Mouse (Mus musculus) lung, adult 2 months (tissue): ENCODE measurements around the gene Ipo9. TPM values are rescaled to one million over a fixed set of nuclear protein-coding genes. Genes with fewer than 3 reads are reported as not detected.

Experiments
- DNase-seq: peaks from one replicate; pipeline ENCODE4 v3.0.0; 2022
- H3K4me1 ChIP-seq: fragments of 200-500 bp; 2 replicates; pipeline ENCODE4 v1.6.1; 2011; ENCODE audit warnings: low read length; ENCODE audit not compliant: control insufficient read depth, insufficient read depth
- H3K4me3 ChIP-seq: fragments of 200-500 bp; replicated peaks from 2 replicates; pipeline ENCODE3; 2011; ENCODE audit warnings: low read depth, mild to moderate bottlenecking, control low read depth, low read length; ENCODE audit errors: extremely low read depth
- CTCF ChIP-seq: fragments of 200-500 bp; IDR thresholded peaks from 2 replicates; pipeline ENCODE4 v1.5.1; 2011; ENCODE audit warnings: mild to moderate bottlenecking, low read length, control low read depth; ENCODE audit not compliant: insufficient read depth
- POLR2A ChIP-seq: fragments of 200-500 bp; IDR thresholded peaks from 2 replicates; pipeline ENCODE4 v1.6.1; 2011; ENCODE audit warnings: low read depth, mild to moderate bottlenecking, control low read depth, low read length, borderline replicate concordance; ENCODE audit errors: extremely low read depth
- WGBS: fragments of 180-500 bp; shearing (Covaris S2); methylation state at CpG from one replicate; pipeline ENCODE4 v1.1.7; 2018; 5-methylcytosine and 5-hydroxymethylcytosine counted together
- polyA plus RNA-seq: library from polyadenylated mRNA; depleted of rRNA; stranded (reverse); fragments of >200 nt; gene quantifications from 2 replicates; pipeline ENCODE4 v1.2.3, GENCODE M21; 2012

Gene Ipo9
- polyA plus RNA-seq, 1 experiment, result 68.2 TPM

DNA sequence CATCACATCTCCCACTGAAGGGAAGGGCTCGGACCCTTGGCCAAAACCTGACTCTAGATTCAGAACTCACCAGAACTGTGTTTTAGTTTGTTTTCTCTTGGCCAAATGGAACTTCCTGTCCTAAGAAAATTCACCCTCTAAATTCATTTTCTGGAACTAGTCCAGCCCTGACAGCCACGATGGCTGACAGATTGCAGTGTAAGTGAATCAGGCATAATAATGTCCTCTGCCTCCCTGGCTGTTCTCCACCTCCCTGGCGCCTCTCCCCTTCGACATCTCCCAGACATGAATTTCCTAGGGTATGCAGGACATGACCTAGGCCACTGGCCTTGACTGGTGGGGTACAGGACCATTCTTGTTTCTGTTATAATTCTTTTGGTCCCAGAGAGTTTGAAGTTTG lies 32.0 kb upstream of the Ipo9 start:
- no peaks in the 10 kb centered on the region; the same call in 1 of the 2 replicates for H3K4me1 ChIP-seq
- no peak overlapping the region for H3K4me3 ChIP-seq
- no peak for TF ChIP-seq CTCF
- TF ChIP-seq POLR2A, result no peak
- DNase-seq, result no peak
- WGBS, result 42% methylated on average over 4 of the region's 4 CpGs

DNA sequence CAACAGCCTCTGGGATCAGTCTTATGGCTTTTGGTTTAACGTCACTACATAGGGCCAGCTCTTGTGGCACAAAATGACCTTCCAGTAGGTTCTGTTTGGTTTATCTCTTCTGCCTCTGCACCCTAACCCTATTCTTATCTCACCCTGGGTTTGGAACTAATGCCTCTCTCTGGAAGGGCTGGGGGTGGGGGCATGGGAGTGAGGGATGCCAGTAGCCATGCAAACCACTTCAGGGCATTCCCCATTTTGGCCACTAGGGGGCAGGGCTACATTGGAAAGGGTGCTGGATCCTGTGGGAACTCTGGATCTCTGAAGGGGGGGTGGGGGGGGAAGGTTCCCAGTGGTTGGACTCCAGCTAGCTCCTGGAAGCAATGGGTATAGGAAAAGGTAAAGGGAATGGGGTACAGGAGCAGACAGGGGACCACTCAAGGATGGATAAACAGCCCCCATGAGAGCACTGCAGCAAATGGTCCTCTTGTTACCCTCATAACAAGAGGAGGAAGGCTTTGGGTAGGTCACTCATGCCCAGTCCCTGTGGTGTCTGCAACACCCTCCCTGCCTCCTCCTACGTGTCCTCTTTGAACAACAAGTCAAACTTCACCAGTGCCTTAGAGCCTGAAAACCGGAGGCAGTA lies 30.9 kb upstream of the Ipo9 start:
- H3K4me3 ChIP-seq, result no peak overlapping the region
- WGBS, result 84% methylated on average over 3 of the region's 3 CpGs
- peak; percentile 65 for DNase-seq
- H3K4me1 ChIP-seq, result no peaks in the 10 kb centered on the region; the same call in 1 of the 2 replicates
- no peak for TF ChIP-seq POLR2A
- peak; percentile 83 for TF ChIP-seq CTCF

DNA sequence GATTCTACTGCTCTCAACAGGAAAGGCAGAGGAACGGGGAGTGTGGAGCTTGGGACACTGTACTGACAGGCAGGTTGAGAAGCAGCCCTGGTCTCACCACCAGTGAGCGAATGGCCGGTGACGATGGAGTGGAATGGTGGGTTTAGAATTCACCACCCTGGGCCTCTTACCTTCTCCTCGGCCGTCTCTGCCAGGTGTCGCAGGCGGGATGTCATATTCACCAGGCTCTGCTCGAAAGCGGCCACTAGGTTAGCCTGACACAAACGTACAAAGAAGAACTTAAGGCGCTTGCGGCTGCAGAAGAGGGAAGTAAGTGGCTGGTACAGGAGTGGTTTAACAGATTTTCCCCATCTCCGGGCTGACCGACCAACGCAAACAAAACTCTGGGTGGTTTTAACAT lies 30.2 kb upstream of the Ipo9 start:
- 88% methylated on average over 16 of the region's 16 CpGs for WGBS
- Histone ChIP-seq H3K4me1 (no peaks in the 10 kb centered on the region; the same call in 1 of the 2 replicates), H3K4me3 (no peak overlapping the region)
- DNase-seq, result no peak
- TF ChIP-seq POLR2A (no peak), CTCF (no peak)

DNA sequence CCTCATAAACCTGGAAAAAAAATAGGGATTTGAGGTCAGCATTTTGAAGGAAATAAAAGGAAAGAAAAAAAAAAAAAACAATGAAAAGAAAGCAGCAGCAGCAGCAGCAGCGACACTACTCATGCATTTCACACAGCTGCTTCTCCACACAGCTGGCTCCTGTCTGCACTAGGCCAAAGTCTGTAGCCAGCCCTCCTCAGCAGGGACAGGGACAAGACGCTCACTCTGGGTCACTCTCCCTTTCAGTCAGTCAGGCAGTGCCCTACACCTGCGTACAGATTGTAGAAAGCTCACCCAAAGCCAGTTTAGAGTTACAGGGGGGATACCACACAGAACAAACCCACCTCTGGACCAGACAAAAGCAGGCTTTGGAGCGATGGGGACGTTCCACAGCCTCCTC lies 27.6 kb upstream of the Ipo9 start:
- Histone ChIP-seq H3K4me3 (no peak overlapping the region), H3K4me1 (no peaks in the 10 kb centered on the region; the same call in 1 of the 2 replicates)
- no peak for DNase-seq
- TF ChIP-seq POLR2A (no peak), CTCF (no peak)
- WGBS, result 82% methylated on average over 5 of the region's 5 CpGs

DNA sequence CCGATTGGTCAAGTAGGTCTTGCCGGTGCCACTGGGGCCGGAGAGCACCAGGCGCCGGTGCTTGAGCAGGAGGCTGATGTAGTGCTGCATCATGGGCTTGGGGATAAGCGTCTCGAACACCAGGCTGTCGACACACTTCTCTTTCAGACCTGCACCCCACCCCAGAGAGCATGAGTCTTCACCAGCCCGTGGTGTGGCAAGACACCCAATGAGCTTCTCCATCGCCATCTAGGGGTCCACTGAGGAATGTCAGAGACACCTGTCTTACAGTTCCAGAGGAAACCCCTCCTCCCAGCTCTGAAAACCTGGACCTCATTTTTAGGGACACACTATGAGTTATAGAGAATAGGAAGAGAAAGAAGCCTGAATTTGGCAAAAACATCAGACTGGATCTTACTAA lies 22.0 kb upstream of the Ipo9 start:
- 66% methylated on average over 10 of the region's 10 CpGs for WGBS
- DNase-seq, result no peak
- peak; percentile 54 for TF ChIP-seq CTCF
- no peak for TF ChIP-seq POLR2A
- Histone ChIP-seq H3K4me3 (no peak overlapping the region), H3K4me1 (no peaks in the 10 kb centered on the region)

DNA sequence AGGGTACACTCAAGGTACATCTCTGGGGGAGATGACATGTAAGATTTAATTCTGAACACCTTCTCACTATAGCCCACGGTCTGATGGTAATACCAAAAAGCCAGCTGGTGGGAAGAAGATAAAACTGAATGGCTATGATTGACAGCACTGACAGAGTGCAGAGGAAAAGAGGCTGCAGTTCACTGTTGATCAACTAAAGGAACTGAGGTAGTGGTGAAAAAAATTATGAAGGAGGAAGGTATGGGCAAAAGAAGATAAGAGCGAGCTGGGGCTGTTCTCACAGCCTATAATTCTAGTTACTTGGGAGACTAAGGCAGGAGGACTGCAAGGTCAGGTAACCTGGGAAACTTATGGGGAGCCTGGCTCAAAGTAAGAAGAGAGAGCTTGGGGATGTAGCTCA lies 21.1 kb upstream of the Ipo9 start:
- TF ChIP-seq CTCF (no peak), POLR2A (no peak)
- no peak for DNase-seq
- 94% methylated on average over 2 of the region's 2 CpGs for WGBS
- H3K4me1 ChIP-seq, result no peaks in the 10 kb centered on the region
- no peak overlapping the region for H3K4me3 ChIP-seq

DNA sequence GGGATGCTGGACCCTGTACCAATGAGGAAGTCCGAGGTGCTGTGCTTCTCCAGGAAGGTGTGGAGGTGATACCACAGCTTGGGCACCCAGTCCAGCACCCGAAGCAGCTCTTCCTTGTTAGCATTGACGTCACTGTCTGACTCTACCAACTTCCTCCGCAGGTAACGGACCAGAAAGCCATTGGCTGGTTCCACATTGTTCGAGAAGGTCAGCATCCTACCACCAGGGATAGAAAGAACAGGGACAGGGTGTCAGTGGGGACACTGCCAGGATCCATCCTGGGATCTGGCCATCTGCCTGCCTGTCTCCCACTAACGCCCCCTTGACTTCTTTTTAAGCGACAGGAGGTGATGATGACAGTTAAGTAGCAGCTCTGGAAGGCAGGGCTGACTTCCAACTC lies 19.6 kb upstream of the Ipo9 start:
- no peak overlapping the region for H3K4me3 ChIP-seq
- H3K4me1 ChIP-seq, result no peaks in the 10 kb centered on the region
- no peak for TF ChIP-seq CTCF
- DNase-seq, result no peak
- WGBS, result 91% methylated on average over 8 of the region's 8 CpGs

DNA sequence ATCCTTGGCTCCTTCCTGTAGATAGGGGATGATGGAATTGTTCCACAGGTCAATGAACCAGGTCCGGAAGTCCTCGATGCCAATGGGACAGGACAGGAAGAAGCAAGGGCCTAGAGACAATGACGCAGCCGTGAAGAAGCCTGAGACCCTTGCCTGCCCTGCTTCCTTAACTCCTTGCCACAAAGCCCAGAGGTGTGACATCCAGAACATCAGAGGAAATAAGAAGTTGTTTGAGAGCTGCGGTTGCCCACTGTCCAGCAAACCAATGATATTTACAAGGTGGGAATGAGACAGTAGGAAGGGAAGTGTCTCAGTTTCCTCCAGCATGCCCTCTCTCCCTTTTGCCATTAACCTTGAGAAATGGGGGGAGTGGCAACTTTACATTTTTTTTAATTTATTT lies 18.6 kb upstream of the Ipo9 start:
- no peak overlapping the region for H3K4me3 ChIP-seq
- no peak for DNase-seq
- TF ChIP-seq POLR2A, result no peak
- no peak for TF ChIP-seq CTCF
- H3K4me1 ChIP-seq, result no peaks in the 10 kb centered on the region
- WGBS, result 86% methylated on average over 5 of the region's 5 CpGs

DNA sequence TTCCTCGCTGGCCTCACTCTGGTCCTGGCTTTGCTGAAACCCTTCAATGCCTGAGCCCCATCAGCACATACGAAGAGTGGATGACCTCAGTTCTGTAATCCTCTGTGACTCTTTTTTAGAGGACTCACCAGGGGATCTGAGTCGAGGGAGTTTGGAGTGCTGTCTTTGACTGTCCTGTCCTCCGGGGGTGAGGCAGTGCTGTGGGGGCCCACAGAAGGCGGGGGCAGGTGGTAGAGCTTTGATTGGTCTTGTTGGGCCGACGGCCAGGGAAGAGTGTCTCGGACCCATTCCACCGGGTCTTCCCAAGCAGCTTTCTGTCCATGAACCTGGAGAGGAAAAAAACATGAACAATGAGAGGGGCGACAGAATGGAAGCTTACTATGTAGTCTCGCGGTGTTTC lies 13.2 kb upstream of the Ipo9 start:
- no peak overlapping the region for H3K4me3 ChIP-seq
- no peak for TF ChIP-seq CTCF
- TF ChIP-seq POLR2A, result no peak
- WGBS, result 93% methylated on average over 12 of the region's 12 CpGs
- no peak for DNase-seq
- H3K4me1 ChIP-seq, result no peaks in the 10 kb centered on the region

DNA sequence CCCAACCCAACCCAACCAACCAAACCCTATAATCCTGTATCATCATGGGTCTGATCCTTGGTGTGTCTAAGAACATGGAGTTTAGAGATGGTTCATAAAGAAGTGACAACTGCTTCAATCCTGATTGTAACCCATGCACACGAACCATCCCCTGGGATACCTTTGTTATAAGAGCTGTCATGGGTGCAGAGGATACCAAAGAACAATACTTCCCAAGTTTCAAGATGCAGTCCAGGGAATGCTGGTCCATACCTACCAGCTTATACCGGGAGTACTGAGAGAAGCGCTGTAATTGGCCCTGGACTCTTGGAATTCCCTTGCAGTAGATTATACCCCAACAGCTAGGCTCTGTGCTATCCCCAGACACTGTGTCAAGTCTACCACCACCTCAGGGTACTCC lies 11.6 kb upstream of the Ipo9 start:
- TF ChIP-seq POLR2A (no peak), CTCF (no peak)
- DNase-seq, result no peak
- H3K4me1 ChIP-seq, result no peaks in the 10 kb centered on the region
- 95% methylated on average over 3 of the region's 3 CpGs for WGBS
- H3K4me3 ChIP-seq, result no peak overlapping the region
